Mouse (Mus musculus) C2C12 (cell line): ENCODE measurements at regions not wholly inside any gene's neighbourhood (a gene's known extent, or its start where the extent isn't known, plus 50 kb on each side); places are given as distances from the start of the nearest gene placed in this dataset.

Experiments
- CTCF ChIP-seq: IDR thresholded peaks from one replicate; pipeline ENCODE4 v1.5.1; 2011; ENCODE audit not compliant: control insufficient read depth, insufficient read depth, insufficient read length
- MYOG ChIP-seq: IDR thresholded peaks from one replicate; pipeline ENCODE4 v1.6.1; 2011; ENCODE audit not compliant: control insufficient read depth, insufficient read length; ENCODE audit errors: extremely low read depth

DNA sequence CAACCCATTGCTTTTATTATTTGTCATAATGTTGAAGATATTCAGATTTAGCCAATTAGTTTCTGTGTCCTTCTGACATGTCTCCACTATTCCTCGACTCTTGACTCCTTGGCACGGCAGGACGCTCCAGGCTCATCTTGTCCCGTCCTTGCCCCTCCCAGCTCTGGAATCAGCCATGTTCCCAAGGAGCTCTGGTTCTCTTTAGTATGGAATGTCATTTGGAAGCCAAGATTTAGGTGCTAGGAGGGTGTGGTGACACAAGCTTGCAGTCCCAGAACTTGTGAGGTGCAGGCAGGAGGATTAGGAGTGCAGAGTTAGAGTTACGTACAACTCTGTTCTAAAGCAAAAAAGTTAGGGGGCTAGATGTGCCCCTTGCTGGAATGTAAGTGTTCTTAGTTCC lies 166.9 kb upstream of the Klf4 start:
- TF ChIP-seq CTCF, result no peak
- no peak for TF ChIP-seq MYOG
